Mouse (Mus musculus) gastrocnemius, adult 8-10 months (tissue): ENCODE measurements around the gene Glud1. TPM values are rescaled to one million over a fixed set of nuclear protein-coding genes. Genes with fewer than 3 reads are reported as not detected.
"Not testable (repeated sequence)": the region's sequence is repeated elsewhere in the genome, so short reads cannot be mapped to it uniquely, and the experiment has no call there.

Source experiments
- DNase-seq, 2 experiments: peaks; one replicate each; pipeline ENCODE4 v3.0.0; 2022; ENCODE audit warnings: low spot score in 2 of 2
- total RNA-seq, 4 experiments: library from RNA; stranded (reverse); gene quantifications; 2 replicates each; pipeline ENCODE4 v1.2.4; 2022

The Glud1 gene
- total RNA-seq, 4 experiments from 2014 or later = 118 to 138 (median 133) TPM

DNA sequence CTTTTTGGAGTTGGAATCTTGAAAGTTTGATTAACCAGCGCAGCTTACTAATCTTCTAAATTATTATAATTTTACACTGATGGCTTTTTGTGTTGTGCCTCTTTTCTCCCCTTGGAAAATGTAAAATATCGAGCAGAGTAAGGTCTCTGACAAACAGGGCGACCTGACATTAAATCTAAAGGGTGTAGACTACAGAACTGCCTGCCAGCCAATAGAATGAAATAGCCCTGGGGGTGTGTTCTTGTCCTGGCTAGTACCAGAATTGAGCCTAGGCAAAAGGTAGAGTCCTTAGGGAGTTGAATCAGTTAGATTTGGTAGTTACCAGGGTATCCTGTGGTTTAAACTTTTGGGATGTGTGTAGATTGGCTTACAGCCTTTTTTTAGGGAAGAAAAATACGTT lies 1.2 kb downstream of the Glud1 start:
- no peak for DNase-seq

DNA sequence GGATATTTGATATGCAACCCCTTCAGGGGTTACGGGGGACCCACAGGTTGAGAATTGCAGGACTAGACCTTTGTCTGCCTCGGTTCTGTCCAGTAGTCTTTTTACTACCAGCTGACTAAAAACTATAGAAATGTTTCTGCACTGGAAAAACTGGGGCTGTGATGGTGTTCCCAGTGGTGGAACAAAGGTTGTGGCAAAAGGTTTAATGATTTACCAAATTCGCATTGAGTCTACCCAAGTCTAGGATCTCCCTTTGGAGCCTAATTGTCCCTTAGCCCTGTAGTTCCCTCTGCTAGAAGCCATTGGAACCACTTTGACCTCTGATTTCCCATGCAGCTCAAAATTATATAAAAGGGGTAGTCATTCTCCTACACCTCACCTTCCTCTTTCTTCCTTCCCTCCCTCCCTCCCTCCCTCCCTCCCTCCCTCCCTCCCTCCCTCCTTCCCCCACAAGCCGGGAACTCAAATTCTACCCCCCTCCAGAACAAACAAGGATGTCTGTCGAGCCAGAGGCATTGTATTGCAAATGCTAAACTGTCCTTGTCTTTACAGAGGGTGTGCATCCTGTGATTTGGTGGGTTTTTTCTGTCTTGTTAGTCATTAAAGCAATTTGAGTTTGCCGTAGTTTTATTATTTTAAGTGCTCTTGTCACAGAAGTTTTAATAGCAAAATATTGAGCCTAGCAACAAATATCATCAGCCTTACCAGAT lies 2.0 kb downstream of the Glud1 start:
- no peak for DNase-seq

DNA sequence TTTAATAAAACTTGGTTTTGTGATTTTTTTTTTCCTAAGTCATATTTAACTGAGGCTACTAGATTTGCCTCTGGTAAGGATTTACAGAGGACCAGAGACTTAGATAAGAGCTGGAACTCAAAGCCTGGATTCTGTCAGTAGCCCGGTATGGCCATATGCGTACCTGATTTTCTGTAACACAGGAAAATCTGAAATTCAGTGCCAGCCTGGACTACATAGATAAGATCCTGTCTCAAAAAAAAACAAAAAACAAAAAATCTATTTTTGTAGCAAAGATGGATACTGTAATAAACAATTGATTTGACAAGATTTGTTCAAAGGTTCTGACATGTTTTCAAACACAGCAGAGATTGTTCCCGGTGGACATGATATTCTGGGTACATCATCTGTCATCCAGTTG lies 3.1 kb downstream of the Glud1 start:
- DNase-seq = no peak

DNA sequence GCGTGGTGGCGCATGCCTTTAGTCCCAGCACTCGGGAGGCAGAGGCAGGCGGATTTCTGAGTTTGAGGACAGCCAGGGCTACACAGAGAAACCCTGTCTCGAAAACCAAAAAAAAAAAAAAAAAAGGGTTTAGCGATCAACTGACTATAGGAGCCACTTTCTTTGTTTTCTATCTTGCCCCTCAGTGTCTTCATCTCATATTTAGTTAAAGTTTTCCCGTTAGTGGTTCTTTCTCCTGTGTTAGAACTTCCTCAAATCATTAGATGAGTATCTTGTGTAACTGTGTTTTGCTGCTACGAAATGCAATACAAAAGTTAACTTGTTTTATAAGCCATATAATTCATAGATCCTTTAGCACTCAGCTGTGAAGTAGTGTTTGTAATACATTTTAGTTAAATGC lies 3.9 kb downstream of the Glud1 start:
- DNase-seq = not testable (repeated sequence)

DNA sequence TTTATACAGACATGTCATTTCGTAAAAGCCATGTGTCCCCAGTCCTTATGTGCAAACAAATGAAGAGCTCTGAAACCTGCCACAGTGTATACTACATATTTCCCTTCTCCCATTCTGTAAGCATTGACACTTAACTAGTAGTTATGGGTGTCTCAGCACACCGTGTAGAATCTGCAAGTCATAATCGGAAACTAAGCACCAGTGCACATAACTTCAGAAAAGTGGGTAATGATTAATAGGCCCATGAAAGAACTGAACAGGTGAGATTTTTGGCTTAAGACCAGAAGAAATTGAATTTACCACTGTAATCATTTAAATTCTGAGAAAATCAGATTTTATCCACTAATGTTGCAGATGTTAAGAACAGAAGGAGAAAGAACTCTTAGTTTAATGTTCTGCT lies 4.3 kb downstream of the Glud1 start:
- DNase-seq = no peak

DNA sequence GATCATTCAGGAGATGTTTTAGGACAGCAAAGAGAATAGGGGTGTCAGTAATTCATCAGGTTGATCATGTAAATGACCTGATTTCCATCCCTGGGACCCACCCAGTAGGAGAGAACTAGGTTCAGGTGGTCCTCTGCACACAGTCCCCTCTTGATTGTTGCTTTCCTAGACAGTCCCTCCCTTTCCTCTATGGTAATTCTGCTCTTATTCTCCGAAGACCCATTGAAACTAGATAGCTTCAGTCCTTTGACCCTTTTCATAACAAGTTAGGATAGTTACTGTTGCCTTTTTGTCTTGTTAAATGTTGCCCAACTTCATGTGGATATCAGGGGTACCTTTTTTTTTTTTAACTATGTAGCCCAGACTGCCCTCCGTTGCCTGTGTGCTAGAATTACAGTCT lies 5.8 kb downstream of the Glud1 start:
- no peak for DNase-seq

DNA sequence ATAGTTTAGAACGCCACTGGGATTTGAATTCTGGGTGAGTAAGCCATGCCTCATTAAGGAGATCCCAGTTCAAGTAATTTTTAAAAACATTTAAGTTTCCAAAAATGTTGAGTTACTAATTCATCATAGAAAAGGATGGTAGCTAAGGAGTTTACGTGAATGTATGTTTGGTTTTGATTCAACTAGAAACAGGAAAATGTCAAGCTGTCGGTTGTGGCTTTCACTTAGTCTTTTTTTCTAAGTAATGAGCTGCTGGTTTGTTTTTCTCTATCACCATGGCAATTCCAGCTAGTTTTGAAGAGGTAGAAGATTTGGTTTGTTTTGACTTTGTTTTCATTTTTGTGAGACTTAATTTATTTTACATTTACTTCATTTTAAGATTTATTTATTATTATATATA lies 6.9 kb downstream of the Glud1 start:
- no peak for DNase-seq

DNA sequence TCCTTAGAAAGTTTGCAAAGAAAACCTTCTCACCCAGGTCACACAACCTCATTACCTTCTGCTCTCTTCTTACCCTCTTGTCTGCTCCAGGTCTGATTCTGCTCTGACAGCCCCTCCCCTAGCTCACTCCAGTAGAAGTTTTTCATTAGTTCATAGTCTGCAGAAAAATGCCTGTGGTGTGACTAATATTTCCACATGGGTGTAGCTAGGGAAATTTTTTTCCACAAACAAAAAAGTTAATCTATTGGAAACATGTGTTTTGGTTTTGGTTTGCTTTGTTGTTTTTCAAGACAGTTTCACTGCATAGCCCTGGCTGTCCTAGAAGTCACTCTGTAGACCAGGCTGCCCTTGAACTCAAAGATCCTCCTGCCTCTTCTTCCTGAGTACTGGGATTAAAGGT lies 7.6 kb downstream of the Glud1 start:
- DNase-seq = no peak

DNA sequence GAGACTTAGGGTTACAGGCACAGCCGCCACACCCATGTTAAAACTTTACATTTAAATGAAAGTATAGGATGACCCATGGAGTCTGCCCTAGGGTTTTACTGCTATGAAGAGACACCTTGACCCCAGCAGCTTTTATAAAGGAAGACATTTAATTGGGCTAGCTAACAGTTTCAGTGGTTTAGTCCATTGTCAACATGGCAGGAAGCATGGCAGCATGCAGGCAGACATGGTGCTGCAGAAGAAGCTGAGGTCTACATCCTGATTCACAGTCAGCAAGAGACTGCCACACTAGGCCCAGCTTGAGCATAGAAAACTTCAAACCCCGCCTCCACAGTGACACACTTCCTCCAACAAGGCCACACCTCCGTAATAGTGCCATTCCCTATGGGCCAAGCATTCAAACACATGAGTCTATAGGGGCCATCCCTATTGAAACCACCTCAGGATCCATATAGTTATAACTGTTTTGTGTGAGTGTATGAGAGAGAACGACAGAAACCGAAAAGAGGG lies 13.1 kb downstream of the Glud1 start:
- DNase-seq = no peak

DNA sequence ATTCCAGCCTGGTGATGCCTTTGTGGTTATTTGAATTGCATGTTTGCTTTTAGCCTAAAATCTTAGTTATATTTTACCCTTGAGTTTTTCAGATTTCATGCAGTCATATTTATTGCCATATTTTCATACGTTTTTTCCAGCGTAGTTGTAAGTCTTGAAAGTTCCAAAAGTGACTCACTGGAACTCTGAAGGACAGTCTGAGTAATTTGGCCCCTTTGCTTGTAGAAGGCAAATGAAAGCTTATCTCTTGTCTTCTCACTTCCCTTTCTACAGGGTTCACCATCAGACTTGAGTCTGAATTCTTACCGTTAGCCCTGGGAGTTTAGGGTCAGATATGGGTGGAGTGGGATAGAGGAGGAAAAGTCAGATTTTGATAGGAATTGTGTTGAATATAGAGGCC lies 16.1 kb downstream of the Glud1 start:
- DNase-seq = no peak

DNA sequence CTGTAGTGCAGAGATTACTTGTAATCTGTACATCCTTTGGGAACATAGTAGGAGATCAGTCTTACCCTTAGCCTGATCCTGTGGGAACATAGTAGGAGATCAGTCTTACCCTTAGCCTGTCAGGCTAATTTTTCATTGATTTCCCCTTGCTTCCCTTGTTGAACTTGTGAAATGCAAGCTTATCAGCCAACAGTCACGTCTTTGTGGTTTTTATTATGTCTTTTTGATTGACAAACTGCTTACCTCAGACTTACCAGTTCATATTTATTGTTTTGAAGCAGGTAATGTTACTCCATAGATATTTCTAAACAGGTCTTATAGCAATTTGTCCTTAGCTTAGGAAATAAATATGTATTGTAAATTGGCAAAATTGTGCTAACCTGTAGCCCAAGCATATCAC lies 17.1 kb downstream of the Glud1 start:
- DNase-seq = no peak

DNA sequence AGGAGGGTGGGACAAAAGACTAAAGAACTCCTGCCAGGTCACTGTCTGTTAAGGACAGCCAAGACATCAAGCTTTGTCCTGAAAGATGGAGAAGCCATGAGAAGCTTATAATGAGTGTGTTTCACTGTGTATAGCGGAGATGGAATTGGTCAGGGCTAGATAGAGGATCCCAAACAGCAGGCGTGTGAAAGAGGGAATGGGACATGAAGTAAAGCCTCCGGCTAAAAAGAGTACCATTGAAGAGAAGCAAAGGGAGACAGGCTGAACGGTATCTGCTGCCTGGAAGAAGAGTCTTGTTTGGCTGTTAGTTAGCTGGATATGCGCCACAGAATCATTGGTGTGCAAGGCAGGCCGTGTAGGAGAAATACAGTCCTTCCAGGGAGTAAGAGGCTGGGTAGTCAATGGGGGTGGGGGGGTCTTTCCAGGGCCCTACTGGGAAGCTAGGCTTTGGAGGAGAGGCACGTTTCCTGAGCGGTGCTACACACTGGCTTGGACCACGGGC lies 20.2 kb downstream of the Glud1 start:
- DNase-seq = no peak

DNA sequence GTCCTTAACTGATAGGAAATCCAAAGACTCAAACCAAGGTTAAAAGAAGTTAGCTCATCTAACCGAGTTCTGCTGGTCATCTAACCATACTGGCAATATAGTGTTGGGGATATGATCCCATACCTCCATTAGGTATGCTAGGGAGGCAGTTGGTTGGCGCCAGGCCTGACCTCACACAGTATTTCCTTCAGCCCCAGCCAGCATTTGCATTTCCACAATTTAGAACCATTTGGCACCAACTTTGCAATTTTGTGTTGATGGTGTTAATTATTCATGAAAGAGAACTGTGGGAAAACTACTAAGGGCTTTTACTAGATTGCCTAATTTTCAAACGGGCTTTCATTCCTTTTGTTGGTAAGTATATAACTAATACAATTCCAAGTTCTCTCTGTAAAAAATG lies 21.4 kb downstream of the Glud1 start:
- DNase-seq = no peak

DNA sequence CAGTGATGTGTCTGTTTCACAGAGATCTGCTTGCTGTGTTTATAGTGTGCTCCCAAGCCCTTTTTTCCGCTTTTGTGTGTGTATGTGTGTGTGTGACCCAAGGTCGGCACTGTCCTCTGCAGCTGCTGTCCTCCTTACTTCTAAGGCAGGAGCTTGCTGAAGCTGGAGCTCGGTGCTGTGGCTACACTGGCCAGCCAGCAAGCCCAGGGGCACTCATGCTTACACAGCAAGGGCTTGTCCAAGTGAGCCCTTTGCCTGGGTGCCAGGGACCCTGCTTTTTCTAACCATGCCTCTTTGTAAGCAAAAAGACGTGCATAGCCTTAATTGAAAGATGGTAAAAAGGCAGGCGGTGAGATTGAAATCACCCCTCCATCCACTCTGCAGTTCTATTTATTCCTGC lies 21.9 kb downstream of the Glud1 start:
- no peak for DNase-seq

DNA sequence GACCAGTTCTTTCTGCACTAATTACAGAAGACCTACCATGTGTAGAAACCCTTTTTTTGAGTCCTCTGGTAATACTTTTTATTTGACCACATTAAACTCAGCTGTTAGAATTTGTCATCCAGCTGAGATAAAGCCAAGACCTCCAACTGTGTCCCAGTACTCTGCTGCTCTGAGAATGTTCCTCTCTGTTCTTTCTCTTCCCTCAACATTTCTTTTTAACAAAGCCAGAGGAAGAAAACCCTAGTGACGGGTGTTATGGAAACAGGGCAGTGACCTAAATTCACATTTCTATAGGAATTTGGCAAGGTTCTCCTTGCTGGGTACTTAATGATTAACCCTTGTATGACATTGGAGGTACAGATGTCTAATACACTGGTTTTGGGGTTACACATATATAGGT lies 28.9 kb downstream of the Glud1 start:
- no peak for DNase-seq

DNA sequence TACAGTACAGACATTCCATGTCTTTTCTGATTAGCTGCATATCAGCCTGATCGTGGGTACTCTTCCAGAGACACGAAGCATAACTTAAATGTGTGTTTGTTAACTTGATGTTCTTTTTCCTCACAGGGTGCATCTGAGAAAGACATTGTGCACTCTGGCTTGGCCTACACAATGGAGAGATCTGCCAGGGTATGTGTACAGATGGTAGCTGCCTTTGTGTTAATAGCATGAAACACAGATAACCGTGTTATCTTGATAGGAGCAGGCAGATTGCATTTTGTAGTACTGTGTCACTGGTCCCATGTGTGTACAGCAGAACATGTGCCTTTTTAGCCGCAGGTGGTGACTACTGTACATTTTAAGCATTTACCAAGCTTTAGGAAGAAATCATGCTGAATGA lies 31.5 kb downstream of the Glud1 start:
- no peak for DNase-seq

DNA sequence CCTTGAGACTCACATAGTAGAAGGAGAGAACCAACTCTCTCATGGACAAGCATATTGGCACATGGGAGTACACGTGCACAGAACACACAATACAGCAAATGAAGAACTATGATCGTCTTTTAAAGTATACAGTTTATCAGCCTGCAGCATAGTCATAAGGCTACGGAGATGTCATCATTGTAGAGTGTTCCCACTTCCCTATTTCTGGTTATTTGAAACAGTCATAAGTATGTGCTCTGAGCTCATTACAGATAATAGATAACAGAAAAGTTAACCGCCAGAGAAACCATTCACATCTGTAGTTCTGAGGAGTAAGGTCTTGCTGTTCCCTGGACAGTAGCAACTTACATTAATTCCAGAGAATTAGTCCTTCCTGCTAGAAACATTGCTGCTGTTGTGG lies 32.6 kb downstream of the Glud1 start:
- no peak for DNase-seq

DNA sequence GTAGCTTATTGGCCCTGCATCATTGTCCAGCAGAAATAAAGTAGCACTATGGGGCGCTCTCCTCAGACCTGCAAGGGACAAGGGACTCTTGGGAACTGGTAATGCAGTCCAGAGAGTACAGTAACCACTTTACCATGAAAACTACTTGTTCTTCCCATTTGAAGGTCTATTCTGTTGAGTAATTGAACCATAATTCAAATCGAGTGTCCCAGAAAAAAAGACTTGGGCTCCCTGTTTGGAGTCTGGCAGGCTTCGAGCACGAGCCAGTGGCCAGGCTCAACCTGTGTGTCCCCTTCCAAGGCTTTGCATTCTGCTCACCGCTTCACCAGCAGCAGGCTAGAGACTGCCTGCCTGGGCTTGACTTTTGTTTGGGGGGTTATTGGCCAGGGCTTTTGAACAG lies 33.8 kb downstream of the Glud1 start:
- DNase-seq = no peak

DNA sequence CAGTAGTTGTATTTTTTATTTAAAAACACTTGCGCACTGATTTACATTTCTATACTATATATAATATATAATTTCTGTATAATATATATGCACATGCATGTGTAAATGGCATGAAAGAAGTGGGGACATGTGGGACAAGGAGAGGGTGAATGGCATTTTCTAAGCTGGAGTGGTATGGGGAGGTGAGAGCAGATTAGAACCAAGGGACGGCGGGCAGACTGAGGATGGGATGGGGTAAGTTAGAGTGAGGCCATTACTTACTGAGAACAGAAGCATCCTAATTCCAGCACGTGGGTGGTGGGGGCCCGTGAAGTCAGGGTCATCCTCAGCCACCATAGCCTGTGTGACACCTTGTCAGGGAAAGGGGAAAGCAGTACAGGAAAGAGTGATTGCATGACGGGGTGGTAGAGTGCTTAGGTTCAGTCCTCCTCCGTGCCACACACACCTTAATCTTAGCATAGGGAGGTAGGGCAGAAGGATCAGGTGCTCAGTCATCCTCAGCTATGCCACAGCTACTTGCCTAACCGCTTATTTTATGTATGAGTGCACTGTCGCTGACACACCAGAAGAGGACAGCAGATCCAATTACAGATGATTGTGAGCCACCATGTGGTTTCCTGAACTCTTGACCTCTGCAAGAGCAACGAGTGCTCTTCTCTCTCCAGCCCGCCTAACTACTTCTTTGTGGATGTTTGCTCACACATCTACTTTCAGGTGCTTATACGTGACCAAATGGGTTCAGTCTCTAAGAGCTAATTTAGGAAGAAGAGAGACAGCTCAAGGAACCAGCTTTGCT lies 35.4 kb downstream of the Glud1 start:
- DNase-seq = no peak

DNA sequence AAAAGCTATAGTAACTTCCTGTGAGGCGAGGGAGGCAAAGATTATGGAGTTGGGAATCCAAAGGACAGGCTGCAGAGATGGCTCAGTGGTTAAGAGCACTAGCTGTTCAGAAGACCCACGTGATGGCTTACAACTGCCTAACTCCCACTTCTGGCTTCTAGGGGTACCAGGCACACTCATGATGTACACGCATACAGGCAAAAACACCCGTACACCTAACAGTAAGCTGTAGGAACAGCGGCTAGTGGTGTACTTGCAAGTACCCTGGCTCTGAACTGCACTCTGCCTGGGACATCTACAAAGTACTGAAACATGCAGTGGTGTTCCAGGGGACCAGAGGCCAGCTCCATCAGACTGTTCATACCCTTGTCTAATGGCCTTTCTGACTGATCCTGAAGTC lies 36.6 kb downstream of the Glud1 start:
- DNase-seq = no peak

DNA sequence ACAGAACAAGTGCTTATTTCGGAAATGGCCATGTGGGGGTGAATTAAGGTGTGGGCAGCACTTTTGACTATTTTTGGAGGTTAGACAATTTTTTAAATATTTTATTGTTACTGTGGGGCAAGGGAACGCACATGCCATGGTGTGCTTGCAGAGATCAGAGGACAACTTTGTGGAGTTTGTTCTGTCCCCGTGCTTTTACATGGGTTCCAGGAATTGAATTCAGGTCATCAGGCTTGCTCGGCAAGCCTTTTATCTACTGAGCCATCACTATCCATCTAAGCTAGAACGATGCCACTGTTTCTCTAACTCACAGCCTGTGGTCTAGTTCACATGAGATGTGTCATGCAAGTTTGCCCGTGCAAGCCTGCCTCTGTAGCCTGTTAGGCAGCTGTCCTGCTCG lies 37.8 kb downstream of the Glud1 start:
- no peak for DNase-seq

DNA sequence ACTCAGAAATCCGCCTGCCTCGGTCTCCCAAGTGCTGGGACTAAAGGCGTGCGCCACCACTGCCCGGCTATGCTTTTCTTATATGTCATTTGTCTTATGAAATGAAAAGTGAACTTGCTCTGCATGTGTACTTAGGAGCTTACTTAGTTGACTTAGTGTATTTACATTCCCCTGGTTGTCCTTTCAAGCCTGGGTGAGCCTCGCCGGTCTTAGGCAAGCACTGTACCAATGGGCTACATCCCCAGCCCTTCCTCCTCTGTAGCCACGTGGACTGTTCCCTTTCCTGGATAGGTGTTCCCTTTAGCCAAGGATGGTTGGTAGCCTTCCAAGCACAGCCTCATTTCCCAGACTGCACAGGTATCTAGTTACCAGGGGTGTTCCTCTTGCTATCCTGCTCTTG lies 38.5 kb downstream of the Glud1 start:
- DNase-seq = no peak

DNA sequence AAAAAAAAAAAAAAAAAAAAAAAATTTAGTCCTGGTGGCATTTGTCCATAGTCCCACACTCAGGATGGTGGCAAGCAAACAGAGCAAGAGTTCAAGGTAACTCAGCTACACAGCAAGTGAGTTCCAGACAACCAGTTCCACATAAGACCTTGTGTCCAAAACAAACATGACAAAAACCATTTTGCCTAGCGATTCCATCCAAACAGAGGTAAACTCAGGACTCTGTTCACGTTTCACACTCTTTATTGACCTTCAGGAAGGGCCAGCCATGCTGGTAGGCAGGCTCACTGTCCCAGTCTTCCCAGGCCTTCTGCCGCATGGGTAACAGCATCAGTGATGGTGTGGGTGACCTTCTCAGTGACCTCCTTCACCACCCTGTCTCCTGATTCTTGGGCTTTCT lies 41.1 kb downstream of the Glud1 start:
- no peak for DNase-seq
